Mouse (Mus musculus) neural tube, embryonic 12.5 days (tissue): ENCODE data around the gene Kantr. TPM values are rescaled to one million over a fixed set of nuclear protein-coding genes. Genes with fewer than 3 reads are reported as not detected.
"Not testable (repeated sequence)": the region's sequence is repeated elsewhere in the genome, so short reads cannot be mapped to it uniquely, and the experiment has no call there.

Experiments
- ATAC-seq: fragments of 200-750 bp; cut with Nextera tagmentation; 2 replicates; pipeline ENCODE4 v1.8.0; 2017; ENCODE audit warnings: low read depth, mild to moderate bottlenecking, moderate TSS enrichment, moderate library complexity; ENCODE audit not compliant: low FRiP score
- H3K27ac ChIP-seq: fragments of 300-500 bp; sonication (generic); 2 replicates; pipeline ENCODE4 v1.5.1; 2016
- H3K27me3 ChIP-seq: fragments of 300-500 bp; sonication (generic); replicated peaks from 2 replicates; pipeline ENCODE4 v1.6.1; 2016; ENCODE audit warnings: mild to moderate bottlenecking
- H3K36me3 ChIP-seq: fragments of 300-500 bp; sonication (generic); 2 replicates; pipeline ENCODE4 v1.6.1; 2016; ENCODE audit warnings: mild to moderate bottlenecking
- H3K4me1 ChIP-seq: fragments of 300-500 bp; sonication (generic); 2 replicates; pipeline ENCODE4 v1.6.1; 2016
- H3K4me2 ChIP-seq: fragments of 300-500 bp; sonication (generic); replicated peaks from 2 replicates; pipeline ENCODE4 v1.6.1; 2016; ENCODE audit warnings: mild to moderate bottlenecking
- H3K4me3 ChIP-seq: fragments of 300-500 bp; sonication (generic); 2 replicates; pipeline ENCODE4 v1.5.1; 2016
- H3K9ac ChIP-seq: fragments of 300-500 bp; sonication (generic); 2 replicates; pipeline ENCODE4 v1.6.1; 2016; ENCODE audit warnings: mild to moderate bottlenecking
- H3K9me3 ChIP-seq: fragments of 300-500 bp; sonication (generic); 2 replicates; pipeline ENCODE4 v1.6.1; 2016; ENCODE audit warnings: mild to moderate bottlenecking
- WGBS: fragments of 180-500 bp; shearing (Covaris S2); methylation state at CpG from one replicate; pipeline ENCODE4 v1.1.7; 2016; 5-methylcytosine and 5-hydroxymethylcytosine counted together
- polyA plus RNA-seq: library from polyadenylated mRNA; unstranded; fragments of >200 nt; fragmentation: Nextera tagmentation; extraction: Ambion mirVana; gene quantifications from 2 replicates; pipeline ENCODE4 v1.2.1, GENCODE M21; 2016

The Kantr gene
- polyA plus RNA-seq, 1 experiment from 2014 or later: 18.6 TPM

DNA sequence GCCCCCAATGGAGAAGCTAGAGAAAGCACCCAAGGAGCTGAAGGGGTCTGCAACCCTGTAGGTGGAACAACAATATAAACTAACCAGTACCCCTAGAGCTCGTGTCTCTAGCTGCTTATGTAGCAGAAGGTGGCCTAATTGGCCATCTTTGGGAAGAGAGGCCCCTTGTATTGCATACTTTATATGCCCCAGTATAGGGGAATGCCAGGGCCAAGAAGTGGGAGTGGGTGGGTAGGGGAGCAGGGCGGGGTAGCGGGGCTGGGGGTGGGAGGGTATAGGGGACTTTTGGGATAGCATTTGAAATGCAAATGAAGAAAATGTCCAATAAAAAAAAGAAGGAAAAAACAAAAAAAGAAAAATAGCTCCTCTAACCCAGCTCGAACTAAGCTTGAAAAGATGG is 8.8 kb upstream of the Kantr start:
- H3K9ac ChIP-seq, H3K9me3 ChIP-seq, H3K27ac ChIP-seq, H3K4me3 ChIP-seq, H3K4me1 ChIP-seq: not testable (repeated sequence)
- Histone ChIP-seq H3K36me3 (peaks cover 13% of the 10 kb centered on the region; the same call in 1 of the 2 replicates), H3K4me2 (peak overlapping the region; percentile 55), H3K27me3 (peaks cover 22% of the 10 kb centered on the region; the same call in 1 of the 2 replicates)
- peak; percentile 38 for ATAC-seq
- 48% methylated on average over 4 of the region's 4 CpGs for WGBS

DNA sequence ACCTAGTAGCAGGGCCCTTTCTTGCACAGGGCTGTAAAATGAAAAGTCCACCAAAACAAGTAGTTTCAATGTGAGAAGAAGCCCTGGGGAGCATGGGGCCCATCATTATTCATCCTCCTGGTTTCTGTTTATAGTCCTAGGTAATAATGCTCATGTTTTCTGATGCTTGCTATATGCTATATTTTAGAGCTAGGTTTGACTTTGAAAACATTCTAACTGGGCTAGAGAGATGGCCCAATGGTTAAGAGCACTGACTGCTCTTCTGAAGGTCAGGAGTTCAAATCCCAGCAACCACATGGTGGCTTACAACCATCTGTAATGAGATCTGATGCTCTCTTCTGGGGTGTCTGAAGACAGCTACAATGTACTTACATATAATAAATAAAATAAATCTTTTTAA is 2.1 kb upstream of the Kantr start:
- not testable (repeated sequence) for H3K4me1 ChIP-seq, H3K4me2 ChIP-seq, ATAC-seq, H3K36me3 ChIP-seq, H3K27ac ChIP-seq, H3K9ac ChIP-seq, H3K4me3 ChIP-seq, H3K9me3 ChIP-seq
- peaks cover 10% of the 10 kb centered on the region for H3K27me3 ChIP-seq

DNA sequence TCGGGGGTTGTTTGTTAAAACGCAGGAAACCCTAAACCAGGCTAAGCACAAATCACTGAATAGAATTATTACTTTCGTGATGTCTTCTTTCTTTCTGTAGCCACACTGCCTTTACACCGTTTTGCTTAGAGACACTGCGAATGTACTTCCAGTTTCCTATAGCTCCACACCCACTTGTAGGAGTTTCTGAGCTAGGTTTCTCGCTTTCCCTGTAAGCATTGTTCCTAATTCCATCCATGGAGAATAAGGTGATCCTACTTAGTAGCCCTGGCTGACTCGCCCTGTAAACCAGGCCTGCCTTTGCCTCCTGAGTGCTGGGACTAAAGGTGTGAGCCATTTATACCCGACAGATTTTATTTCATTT is 376 bp upstream of the Kantr start:
- ATAC-seq: no peak
- Histone ChIP-seq H3K27me3 (peaks cover 8% of the 10 kb centered on the region), H3K9me3 (no peaks in the 10 kb centered on the region), H3K9ac (no peak overlapping the region), H3K4me1 (no peaks in the 10 kb centered on the region), H3K4me2 (peak overlapping the region; percentile 60), H3K36me3 (no peaks in the 10 kb centered on the region), H3K27ac (no peak overlapping the region), H3K4me3 (peak overlapping the region; percentile 50; the same call in 1 of the 2 replicates)
- 22% methylated on average over 8 of the region's 8 CpGs for WGBS

DNA sequence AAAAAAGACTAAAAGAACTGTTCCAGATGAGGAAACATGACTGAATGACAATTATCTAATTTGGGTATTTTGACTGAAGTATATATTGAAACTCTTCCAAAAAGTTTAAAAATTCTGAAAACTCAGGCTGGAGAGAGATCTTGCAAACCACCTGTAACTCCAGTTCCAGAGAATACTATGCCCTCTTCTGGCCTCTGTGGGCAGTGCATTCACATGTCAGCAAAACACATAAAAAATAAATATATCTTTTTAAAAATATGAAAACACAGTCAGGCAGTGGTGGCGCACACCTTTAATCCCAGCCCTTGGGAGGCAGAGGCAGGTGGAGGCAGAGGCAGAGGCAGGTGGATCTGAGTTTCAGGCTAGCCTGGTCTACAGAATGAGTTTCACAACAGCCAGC is 3.7 kb downstream of the Kantr start:
- 100% methylated on average over 1 of the region's 1 CpGs for WGBS
- H3K4me1 ChIP-seq: no peaks in the 10 kb centered on the region
- H3K4me2 ChIP-seq: no peak overlapping the region
- no peak overlapping the region for H3K27ac ChIP-seq
- no peak overlapping the region for H3K4me3 ChIP-seq
- no peak for ATAC-seq
- H3K9me3 ChIP-seq: no peaks in the 10 kb centered on the region
- H3K36me3 ChIP-seq: no peaks in the 10 kb centered on the region
- H3K9ac ChIP-seq: no peak overlapping the region
- peaks cover 8% of the 10 kb centered on the region; the same call in 1 of the 2 replicates for H3K27me3 ChIP-seq

DNA sequence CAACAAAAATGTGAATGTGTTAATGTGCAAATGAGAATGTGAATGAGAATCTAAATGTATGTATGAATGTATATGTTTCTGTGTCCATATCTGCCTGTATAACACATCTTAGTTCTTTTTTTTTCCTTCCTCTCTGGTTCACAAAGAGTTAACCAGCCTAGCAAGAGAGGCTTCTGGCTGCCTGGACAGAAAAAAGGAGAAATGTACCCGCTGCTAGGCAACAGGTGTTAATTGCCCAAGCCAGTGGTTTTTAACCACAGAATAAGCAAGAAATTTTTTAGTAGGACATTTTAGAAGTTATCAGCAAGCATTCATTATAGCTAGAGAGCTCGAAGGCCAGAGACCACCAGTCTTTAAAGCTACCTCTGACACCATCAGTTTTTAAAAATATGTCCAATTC is 4.5 kb downstream of the Kantr start:
- Histone ChIP-seq H3K4me1 (no peaks in the 10 kb centered on the region), H3K27ac (no peak overlapping the region), H3K4me2 (no peak overlapping the region), H3K4me3 (no peak overlapping the region), H3K9me3 (no peaks in the 10 kb centered on the region), H3K9ac (no peak overlapping the region), H3K36me3 (no peaks in the 10 kb centered on the region), H3K27me3 (peaks cover 8% of the 10 kb centered on the region; the same call in 1 of the 2 replicates)
- WGBS: 44% methylated on average over 2 of the region's 2 CpGs
- no peak for ATAC-seq

DNA sequence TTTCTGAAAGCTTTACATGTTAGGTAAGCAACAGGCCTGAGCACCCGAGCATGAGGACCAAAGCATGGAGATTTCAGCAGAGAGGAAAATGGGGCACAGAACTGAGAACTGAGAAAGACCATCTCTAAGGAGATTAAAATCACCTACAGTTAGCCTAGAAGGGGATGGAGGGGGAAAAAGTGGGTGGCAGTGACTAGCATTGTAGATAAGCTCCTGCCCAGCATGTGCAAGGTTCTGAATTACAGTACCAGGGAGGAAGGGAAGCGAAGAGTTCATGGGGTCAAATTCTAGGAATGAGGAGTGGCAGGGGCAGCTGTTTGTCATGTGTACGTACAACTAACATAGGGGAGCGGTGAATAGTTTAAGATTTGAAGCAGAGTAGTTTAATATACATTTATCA is 6.8 kb downstream of the Kantr start:
- Histone ChIP-seq H3K4me3 (no peak overlapping the region), H3K36me3 (no peaks in the 10 kb centered on the region), H3K9me3 (no peaks in the 10 kb centered on the region), H3K4me2 (no peak overlapping the region), H3K9ac (no peak overlapping the region), H3K4me1 (no peaks in the 10 kb centered on the region), H3K27me3 (0 out of 2 replicates have a peak, but pooled peaks cover 4% of the 10 kb centered on the region), H3K27ac (no peak overlapping the region)
- ATAC-seq: no peak
- 88% methylated on average over 4 of the region's 4 CpGs for WGBS

DNA sequence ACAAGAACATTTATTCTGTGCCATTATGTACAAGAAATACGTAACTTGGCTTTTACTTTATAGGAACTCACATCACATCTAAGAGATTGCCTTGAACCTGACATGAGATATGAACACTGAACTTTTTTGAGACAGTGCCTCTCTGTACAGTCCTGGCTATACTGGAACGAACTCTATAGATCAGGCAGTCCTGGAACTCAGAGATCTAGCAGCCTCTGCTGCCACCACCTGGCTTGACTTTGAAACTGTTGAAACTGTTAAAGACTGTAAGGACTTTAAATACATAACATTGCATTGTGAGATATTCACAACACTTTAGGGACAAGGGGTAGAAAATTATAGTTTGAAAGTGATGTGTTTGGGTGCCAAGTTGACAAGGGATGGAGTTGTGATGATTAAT is 19.4 kb downstream of the Kantr start:
- Histone ChIP-seq H3K9me3 (no peaks in the 10 kb centered on the region), H3K4me2 (no peak overlapping the region), H3K36me3 (no peaks in the 10 kb centered on the region), H3K27ac (no peak overlapping the region), H3K4me1 (no peaks in the 10 kb centered on the region), H3K27me3 (no peaks in the 10 kb centered on the region; the same call in 1 of the 2 replicates), H3K4me3 (no peak overlapping the region), H3K9ac (no peak overlapping the region)
- ATAC-seq: no peak
- WGBS: 80% methylated on average over 2 of the region's 2 CpGs

DNA sequence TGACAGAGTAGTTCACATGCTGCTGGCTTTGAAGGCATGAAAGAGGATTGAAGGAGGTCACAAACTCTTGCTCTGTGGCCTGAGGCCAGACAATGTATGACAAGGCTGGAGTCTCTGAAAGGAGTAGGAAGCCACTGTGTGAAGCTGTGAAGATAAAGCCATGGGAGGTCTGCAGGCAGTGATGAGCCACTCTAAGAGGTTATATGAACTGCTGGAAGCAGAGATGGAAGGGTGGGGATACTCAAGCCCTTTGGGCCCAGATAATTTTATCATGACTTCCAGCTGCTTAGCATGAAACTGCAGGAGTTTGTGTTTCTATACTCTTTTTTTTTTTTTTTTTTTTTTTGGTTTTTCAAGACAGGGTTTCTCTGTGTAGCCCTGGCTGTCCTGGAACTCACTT is 19.9 kb downstream of the Kantr start:
- Histone ChIP-seq H3K9ac (no peak overlapping the region), H3K4me3 (no peak overlapping the region), H3K36me3 (no peaks in the 10 kb centered on the region), H3K4me1 (no peaks in the 10 kb centered on the region), H3K4me2 (no peak overlapping the region), H3K27me3 (no peaks in the 10 kb centered on the region; the same call in 1 of the 2 replicates), H3K9me3 (no peaks in the 10 kb centered on the region), H3K27ac (no peak overlapping the region)
- ATAC-seq: no peak

DNA sequence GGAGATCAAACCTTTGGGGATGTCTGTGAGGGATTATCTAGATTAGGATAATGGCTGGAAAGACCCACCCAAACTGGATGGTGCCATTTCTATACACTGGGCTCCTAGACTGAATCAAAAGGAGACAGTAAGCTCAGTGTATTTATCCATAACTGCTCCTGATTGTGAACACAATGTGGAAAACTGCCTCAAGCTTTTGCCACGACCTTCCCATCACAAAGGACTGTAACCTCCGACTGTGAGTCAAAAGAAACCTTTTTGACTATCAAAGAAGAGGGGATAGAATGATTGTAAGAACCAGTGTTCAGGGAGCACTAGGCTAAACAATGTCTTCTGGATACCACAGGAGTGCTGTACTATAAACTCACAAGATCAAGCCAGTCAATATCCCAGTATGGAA is 21.1 kb downstream of the Kantr start:
- WGBS: 59% methylated on average over 2 of the region's 2 CpGs
- Histone ChIP-seq H3K27ac (no peak overlapping the region), H3K4me1 (no peaks in the 10 kb centered on the region), H3K27me3 (no peaks in the 10 kb centered on the region; the same call in 1 of the 2 replicates), H3K36me3 (no peaks in the 10 kb centered on the region), H3K4me3 (no peak overlapping the region), H3K9me3 (no peaks in the 10 kb centered on the region), H3K4me2 (no peak overlapping the region), H3K9ac (no peak overlapping the region)
- no peak for ATAC-seq

DNA sequence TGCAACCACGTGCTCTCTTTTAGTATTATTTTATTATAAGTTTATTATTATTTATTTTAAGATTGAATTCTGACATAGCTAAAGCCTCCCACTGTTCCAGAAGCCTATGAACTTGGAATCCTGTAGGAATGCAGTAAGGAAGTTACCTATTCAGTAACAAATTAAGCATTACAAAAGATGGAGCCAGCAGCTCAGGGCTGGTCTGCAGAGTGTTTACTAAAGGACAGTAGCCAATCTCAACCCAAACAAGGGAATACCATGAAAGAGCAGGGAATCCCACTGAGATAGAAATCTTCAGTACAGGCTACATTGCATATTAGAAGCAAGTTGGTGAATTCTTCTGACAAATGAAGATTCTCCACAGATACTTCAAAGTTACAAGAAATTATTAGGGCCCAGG is 40.3 kb downstream of the Kantr start:
- H3K9ac ChIP-seq, H3K4me2 ChIP-seq, H3K4me1 ChIP-seq, H3K4me3 ChIP-seq, H3K27ac ChIP-seq, ATAC-seq, H3K27me3 ChIP-seq, H3K36me3 ChIP-seq, H3K9me3 ChIP-seq: not testable (repeated sequence)
- WGBS: 50% methylated on average over 1 of the region's 1 CpGs

DNA sequence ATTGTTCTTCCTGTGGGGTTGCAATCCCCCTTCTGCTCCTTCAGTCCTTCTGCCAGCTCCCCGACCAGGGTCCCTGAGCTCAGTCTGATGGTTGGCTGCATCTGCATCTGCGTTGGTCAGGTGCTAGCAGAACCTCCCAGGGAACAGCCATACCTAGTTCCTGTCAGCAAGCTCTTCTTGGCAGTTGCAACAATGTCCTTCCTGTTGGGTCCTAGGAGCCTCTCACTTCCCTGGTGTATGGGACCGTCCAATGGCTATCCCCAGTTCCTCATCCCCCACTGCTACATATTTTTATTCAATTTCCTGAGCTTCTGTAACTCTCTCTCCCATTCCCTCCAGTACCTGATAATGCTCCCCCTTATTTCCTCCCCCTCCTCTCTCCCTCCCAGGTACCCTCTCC is 42.5 kb downstream of the Kantr start:
- ATAC-seq: no peak
- H3K27ac ChIP-seq: no peak overlapping the region
- WGBS: 81% methylated on average over 3 of the region's 3 CpGs
- no peak overlapping the region for H3K9ac ChIP-seq
- no peaks in the 10 kb centered on the region for H3K27me3 ChIP-seq
- H3K9me3 ChIP-seq: no peaks in the 10 kb centered on the region
- no peak overlapping the region for H3K4me2 ChIP-seq
- no peaks in the 10 kb centered on the region for H3K36me3 ChIP-seq
- no peak overlapping the region for H3K4me3 ChIP-seq
- H3K4me1 ChIP-seq: no peaks in the 10 kb centered on the region

DNA sequence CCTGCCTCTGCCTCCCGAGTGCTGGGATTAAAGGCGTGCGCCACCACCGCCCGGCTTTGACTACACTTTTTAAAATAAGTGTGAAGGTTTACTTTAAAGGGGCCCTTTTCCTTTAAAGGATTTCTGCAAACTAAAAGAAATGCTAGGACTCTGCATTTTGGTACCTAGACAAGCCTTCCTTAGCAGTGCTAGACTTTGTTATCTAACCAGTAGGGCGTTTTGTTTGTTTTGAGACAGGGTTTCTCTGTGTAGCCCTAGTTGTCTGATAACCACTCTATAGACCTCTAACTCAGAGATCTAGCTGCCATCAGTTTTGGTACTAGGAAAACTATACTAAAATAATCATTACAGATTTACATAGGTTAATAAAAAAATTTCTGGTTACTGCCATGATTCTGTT is 47.9 kb downstream of the Kantr start:
- no peak for ATAC-seq
- Histone ChIP-seq H3K4me3 (no peak overlapping the region), H3K9me3 (no peaks in the 10 kb centered on the region), H3K27me3 (no peaks in the 10 kb centered on the region), H3K4me1 (no peaks in the 10 kb centered on the region), H3K9ac (no peak overlapping the region), H3K27ac (no peak overlapping the region), H3K36me3 (peaks cover 14% of the 10 kb centered on the region), H3K4me2 (no peak overlapping the region)
- 89% methylated on average over 6 of the region's 6 CpGs for WGBS

DNA sequence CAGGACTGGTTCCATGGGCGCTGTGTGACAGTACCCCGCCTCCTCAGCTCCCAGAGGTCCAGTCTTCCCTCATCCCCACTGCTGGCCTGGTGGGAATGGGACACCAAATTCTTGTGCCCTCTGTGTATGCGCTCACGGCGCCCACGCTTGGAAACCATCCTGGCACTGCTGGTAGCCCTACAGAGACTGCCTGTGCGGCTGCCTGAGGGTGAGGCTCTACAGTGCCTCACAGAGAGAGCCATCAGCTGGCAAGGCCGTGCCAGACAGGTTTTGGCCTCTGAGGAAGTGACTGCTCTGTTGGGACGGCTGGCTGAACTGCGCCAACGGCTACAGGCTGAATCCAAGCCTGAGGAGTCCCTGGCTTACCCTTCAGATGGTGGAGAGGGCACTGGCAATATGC is 56.1 kb downstream of the Kantr start:
- no peak for ATAC-seq
- Histone ChIP-seq H3K27me3 (no peaks in the 10 kb centered on the region), H3K9ac (no peak overlapping the region), H3K27ac (no peak overlapping the region), H3K36me3 (peaks cover 87% of the 10 kb centered on the region), H3K9me3 (no peaks in the 10 kb centered on the region), H3K4me3 (no peak overlapping the region), H3K4me1 (no peaks in the 10 kb centered on the region), H3K4me2 (no peak overlapping the region)
- 96% methylated on average over 11 of the region's 11 CpGs for WGBS
